Mouse (Mus musculus) CH12.LX (cell line): ENCODE results near the gene Rnf5.

Source experiments
- CHD2 ChIP-seq: IDR thresholded peaks from 2 replicates; pipeline ENCODE4 v1.6.1; 2011; ENCODE audit warnings: low read length, improper control_type of control experiment
- CTCF ChIP-seq, 2 experiments: IDR thresholded peaks in 1 of 2; conservative IDR thresholded peaks in 1 of 2; 2 replicates each; pipeline ENCODE4 v1.5.1; 2011 to 2012; ENCODE audit warnings: low read depth in 2 of 2, low read length in 2 of 2, improper control_type of control experiment in 1 of 2, inconsistent platforms in 1 of 2, mild to moderate bottlenecking in 1 of 2, moderate library complexity in 1 of 2
- EP300 ChIP-seq: IDR thresholded peaks from 2 replicates; pipeline ENCODE4 v1.6.1; 2011; ENCODE audit warnings: low read length, improper control_type of control experiment
- MAZ ChIP-seq: IDR thresholded peaks from 2 replicates; pipeline ENCODE4 v1.6.1; 2012; ENCODE audit warnings: low read depth, mild to moderate bottlenecking, inconsistent platforms, low read length, improper control_type of control experiment, moderate library complexity
- NRF1 ChIP-seq: IDR thresholded peaks from 2 replicates; pipeline ENCODE4 v1.6.1; 2014; ENCODE audit warnings: low read depth, mild to moderate bottlenecking, inconsistent platforms, low read length, improper control_type of control experiment, moderate library complexity
- POLR2A ChIP-seq: IDR thresholded peaks from 2 replicates; pipeline ENCODE4 v1.6.1; 2011; ENCODE audit warnings: low read depth, mild to moderate bottlenecking, improper control_type of control experiment, low read length
- POLR2AphosphoS2 ChIP-seq: IDR thresholded peaks from 2 replicates; pipeline ENCODE4 v1.6.1; 2011; ENCODE audit warnings: low read depth, low read length, improper control_type of control experiment
- USF2 ChIP-seq: conservative IDR thresholded peaks from 2 replicates; pipeline ENCODE4 v1.6.1; 2011; ENCODE audit warnings: low read depth, low read length, improper control_type of control experiment

DNA sequence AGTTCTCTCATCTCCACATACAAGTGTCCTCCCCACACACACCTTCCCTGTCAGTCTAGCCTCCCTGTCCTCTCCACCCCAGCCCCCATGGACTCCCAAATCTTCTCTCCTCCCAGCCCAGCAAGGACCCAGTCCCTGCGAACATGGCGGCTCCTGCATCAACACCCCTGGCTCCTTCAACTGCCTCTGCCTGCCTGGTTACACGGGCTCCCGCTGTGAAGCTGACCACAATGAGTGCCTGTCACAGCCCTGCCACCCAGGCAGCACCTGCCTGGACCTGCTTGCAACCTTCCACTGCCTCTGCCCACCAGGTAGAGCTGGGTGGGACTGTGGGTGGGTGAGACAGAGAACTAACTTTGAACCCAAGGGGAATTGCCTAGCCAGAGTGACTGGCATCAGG, 33.6 kb downstream of the Rnf5 start:
- no peak for TF ChIP-seq POLR2A
- TF ChIP-seq POLR2AphosphoS2, result no peak
- no peak for TF ChIP-seq CHD2
- TF ChIP-seq MAZ, result no peak
- no peak for TF ChIP-seq EP300
- TF ChIP-seq CTCF (conservative IDR thresholded peaks at IDR 0.05 in 1 of 2, IDR thresholded peaks at IDR 0.05 in 1 of 2; ENCODE audit: low read depth in 2 of 2, low read length in 2 of 2), result no peak
- no peak for TF ChIP-seq NRF1
- TF ChIP-seq USF2, result no peak
